Mouse (Mus musculus) retina, postnatal 1 day (tissue): ENCODE measurements around the gene Smoc1.

ENCODE experiments used
- DNase-seq: peaks from one replicate; pipeline ENCODE4 v3.0.0-alpha.2; 2012

Gene Smoc1

DNA sequence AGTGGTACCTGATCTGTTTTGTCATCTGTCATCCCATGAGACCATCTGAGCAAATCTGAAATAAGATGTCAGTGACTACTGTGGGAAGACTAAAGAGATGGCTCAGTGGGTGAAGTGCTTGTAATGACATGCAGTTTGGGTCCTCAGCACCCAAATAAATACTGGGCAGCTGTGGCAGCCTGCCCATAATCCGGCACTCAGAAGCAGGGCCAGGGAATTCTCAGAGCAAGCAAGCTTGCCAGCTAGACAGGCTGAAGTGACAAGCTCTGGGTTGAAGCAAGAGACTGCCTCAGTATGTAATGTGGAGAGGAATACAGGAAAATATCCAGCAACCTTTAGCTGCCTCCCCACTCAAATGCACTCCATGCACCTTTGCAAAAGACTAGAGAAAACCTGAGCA is 58.6 kb downstream of the Smoc1 start:
- no peak for DNase-seq

DNA sequence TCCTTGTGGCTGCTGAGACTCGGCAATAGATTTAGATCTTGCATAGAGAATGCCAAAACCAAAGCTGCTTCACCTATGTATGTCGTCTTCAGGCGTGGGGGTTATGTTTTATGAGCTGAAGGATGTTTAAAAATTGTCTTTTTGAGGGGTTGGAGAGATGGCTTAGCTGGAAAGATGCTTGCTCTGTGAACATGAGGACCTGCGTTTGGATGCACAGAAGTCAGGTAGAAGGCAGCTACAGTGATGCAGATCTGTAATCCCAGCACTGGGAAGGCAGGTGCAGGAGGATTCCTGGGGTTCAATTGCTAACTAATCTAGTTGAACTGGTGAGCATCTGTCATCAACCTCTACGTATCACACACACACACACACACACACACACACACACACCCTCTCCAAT is 61.5 kb downstream of the Smoc1 start:
- no peak for DNase-seq

DNA sequence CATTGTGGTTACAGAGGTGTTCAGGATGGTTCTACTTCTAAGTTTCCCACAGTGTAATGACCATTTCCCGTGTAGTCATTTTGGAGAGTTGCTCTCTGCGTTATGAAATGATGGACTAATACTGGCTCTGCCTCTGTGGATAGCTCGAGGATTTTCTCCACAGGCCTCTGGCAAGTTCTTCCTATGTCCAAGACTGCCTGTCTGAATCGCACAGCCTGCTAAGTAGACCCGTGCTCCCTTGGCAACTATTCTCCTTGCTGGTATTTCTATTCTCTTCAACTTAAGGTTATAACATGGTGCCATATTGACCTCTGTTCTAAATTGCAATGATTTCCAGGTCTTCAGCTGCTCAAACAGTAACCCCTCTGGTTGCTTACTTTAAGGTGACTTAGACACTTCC is 65.0 kb downstream of the Smoc1 start:
- no peak for DNase-seq

DNA sequence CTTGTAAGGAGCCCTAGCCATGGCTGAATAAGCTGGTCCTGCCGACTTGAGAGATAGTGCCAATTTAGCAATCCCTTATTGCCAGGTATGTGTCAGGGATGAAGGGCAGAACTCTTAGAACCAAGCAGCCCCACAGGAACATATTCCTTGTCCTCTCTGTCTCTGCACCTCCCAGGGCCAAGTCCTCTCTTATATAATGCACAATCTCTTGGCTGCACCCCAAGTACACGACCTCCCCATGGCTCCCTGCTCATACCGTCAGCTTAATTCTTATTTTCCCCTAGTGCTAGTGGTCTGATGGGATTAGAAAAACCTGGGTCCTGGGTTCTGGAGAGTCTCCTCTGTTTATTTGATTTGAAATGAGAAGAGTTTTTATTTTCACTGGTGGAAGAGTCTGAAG is 66.0 kb downstream of the Smoc1 start:
- DNase-seq = no peak

DNA sequence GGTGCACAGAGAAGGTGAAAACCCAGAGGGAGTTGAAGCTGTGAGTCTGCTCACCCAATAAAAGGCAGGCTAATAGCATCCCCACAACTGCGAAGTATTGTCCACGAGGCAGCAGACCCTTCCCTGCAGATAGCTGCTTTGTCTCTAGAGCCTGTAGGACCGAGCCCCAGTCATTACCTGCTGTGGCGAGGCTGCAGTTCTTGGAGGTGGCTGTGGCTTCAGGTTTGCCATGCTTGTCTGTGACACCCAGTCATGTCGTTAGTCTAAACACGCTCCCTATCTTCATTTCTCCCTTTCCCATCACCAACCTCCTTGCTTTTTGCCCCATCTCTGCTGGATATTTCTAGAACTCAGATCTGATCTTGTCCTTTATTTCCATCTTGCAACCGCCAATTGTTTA is 66.6 kb downstream of the Smoc1 start:
- DNase-seq = no peak

DNA sequence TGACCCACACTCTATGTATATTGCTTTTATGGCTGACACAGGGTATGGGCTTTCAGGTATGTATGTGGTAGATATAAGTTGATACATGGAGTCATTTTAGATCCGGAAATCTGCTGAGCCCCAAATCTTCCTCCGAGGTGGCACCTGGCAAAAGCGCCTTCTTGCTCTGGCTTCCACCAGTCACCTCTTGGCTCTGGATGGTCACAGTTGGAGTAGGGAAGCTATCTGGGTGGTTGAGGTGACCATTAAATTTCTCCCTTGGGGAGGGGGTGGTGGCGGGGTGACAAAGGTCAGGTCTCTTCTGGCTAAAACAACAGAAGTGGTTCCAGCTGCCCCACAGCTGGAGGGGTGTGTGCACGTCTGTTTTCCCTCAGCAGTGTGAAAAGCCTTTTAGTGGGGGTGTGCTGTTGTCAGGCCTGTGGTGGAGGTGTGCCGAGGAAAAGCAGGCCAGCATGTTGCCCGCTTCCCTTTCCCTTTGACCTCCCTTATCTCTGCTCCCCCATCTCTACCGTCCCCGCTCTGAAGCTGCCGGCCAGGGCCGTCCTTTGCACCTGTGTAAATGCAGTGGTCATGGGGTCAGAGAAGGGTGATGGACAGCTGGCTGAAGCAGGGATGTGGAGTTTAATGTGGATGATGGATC is 68.3 kb downstream of the Smoc1 start:
- no peak for DNase-seq

DNA sequence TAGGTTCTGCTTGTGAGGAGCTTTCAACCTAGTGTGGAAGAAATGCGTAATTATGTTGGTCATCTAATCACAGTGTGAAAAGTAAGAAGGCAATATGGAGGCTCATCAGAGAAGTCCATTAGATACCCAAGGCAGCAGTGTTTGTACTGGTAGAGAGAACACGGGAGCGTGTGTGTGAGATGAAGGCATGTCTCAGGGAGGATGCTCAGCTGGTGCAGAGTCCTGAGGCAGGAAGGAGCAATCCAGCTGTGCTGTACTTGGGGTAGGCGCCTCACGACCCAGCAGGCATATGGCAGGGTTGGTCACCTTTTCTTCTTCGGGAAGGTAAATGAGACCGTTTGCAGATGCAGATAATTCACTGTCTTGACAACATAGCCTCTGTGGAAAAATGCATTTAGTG is 70.7 kb downstream of the Smoc1 start:
- no peak for DNase-seq

DNA sequence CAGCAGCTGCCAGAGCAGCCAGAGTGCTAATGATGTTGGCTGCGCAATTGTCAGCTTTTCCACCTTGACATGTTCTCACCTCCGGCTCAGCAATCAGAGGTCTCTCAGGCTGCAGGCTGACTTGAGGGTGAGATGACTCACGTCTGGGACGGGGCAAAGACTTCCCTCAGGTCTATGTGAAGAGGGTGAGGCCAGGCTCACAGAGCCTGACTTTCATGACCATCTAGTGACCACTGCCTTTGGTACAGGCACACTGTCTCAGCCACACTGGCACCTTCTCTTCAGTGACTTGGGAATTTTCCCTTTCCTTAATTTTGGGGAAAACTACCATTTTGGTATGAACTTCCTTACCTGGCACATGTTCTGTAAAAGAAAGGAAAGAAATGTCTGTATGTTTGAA is 71.1 kb downstream of the Smoc1 start:
- DNase-seq = no peak

DNA sequence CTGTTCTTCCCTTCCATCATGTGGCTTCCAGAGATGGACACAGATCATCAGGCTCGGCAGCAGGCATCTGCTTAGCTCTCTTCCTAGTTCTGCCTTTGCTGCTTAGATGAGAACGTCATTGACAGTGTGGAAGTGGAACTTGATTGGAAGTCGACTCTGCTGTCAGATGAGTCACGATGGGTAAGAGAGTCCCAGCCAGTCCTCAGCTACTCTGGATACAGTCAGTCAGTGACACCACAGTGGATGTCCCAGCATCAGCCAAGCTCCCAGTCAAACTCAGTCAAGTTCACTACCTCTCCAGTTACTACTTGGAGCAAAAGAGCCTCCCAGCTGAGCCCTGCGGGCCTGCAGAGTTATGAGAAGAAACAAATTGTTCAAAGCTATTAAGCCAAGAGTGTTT is 72.6 kb downstream of the Smoc1 start:
- DNase-seq = no peak

DNA sequence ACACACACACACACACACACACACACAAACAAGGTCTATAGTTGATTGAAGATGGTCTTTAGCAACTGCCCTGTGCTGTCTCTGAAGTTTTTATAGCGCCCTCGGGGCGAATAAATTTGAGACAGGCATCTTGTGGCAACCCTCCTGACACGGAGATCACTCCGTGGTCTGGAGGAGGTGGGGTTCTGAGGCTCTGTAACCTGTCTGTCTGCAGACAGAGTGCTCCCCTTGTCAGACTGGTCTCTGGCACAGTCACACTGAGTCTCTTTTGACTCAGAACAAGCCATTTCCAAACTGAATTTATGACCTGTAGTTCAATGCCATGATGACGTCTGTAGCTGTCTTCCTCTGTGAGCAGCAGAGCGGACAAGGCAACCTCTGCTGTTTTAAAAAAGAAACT is 75.1 kb downstream of the Smoc1 start:
- no peak for DNase-seq

DNA sequence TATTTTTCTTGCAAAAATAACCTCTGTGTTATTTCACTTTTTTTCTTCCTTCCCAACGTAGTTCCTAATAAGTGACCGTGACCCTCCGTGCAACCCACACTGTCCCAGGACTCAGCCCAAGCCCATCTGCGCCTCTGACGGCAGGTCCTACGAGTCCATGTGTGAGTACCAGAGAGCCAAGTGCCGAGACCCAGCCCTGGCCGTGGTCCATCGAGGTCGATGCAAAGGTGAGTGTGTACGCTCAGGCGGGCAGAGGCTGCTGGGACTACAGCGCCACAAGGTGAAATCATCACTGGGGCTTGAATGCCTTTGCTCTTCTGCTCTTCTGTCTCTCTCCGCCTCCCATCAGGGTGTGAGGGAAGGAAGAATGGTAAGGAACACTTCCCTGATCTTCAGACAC is 77.9 kb downstream of the Smoc1 start:
- no peak for DNase-seq

DNA sequence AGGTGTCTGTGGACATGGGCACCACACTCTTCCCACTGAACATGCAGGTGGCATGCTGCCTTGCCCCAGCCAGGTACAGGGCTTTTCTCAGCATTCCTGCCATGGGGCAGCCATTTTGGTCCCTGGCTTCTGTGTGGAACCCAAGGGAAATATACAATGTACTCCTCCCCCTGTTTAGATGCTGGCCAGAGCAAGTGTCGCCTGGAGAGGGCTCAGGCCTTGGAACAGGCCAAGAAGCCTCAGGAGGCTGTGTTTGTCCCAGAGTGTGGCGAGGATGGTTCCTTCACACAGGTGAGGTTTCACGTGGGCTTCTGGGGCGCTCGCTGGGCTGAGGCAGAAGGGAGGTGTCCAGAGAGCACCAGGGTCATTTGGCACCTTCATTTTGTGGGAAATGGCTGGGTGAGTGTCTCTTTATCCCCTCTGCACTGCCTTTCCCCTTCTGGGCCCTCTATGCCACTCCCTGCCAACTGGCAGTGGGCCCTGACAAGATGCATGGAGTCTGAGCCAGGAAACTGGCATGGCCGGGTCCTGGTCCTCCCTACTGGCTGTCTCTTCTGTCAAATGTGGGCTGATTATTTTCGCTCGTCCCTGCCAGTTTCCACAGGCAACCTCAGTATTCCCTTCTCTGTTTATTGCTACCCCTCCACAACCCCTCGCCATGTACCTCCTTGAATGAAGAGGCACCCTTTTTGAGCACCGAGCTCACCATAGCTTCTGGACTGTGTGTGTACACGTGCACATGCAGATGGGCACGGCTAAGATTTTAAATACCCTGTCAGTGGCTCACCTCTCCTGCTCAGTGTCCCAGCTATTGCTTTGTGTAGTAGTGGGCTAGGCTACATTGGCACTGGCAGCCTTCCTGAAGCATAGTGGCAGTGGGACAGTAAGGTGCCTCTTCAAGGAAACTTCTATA is 79.4 kb downstream of the Smoc1 start:
- no peak for DNase-seq

DNA sequence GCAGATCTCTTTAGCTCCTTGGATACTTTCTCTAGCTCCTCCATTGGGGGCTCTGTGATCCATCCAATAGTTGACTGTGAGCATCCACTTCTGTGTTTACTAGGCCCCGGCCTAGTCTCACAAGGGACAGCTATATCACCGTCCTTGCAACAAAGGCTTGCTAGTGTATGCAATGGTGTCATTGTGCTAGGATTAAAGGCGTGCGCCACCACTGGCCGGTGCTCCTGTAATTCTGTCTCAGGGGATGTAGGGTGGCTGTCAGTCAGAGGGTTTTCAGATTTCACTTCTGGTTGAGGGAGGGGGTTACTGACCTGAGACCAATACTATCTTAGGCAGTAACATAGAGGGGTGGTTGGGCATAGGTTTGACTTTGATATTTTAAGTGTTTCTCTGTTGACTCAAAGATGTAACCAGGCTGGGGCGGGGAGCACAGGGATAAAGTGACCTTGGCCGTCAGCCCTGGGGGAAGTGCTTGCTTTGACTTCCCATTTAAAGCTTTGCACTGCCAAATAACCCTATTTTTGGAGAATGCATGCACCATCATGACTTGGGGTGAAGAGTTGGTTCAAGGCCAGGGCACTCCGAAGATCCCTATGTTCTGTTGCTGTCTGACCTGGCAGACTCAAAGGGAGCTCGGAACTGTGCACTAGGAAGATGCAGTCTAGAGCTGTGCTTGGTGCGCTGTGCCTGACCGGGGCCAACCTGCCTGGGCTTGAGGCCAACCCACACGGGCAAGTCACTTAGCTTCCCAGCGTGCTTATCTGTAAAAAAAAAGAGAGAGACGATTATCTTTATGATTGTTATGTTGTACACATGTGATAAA is 80.9 kb downstream of the Smoc1 start:
- no peak for DNase-seq

DNA sequence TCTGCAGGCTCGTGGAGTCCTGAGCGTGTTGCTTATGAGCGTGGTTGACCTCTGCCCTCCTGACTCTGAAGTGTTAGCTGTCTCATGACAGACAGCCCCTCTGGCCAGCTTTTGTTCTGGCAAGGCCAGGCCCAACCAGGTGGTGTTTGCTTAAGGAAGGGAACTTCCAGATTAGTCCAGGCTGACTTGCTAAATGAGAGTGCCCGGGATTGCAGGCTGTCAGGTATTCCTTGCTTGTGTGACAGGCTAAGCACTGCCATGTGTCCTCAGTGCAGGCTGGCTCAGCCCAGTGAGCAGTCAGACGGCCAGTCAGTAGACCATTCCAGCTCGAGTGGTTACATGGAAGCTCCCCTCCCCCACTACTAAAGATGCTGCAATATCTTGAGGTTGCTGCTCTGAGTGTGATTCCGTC is 82.0 kb downstream of the Smoc1 start:
- DNase-seq = peak; percentile 16

DNA sequence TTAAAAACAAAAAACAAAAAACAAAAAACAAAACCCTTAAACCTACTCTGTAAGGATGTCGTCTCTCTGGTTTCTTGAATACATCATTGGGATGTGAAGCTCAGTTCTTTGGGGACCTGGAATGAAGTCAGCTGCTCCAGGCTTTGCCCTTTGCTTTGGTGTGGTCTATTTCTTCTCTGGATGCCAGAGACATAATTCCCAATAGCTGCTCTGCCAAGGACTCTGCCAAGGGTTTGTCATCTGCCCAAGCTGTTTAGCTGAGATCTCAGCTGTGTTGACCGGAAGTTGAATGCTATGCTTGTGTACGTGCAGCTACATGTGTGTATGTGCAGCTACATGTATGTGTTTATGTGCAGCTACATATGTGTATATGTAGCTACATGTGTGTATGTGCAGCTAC is 83.4 kb downstream of the Smoc1 start:
- no peak for DNase-seq

DNA sequence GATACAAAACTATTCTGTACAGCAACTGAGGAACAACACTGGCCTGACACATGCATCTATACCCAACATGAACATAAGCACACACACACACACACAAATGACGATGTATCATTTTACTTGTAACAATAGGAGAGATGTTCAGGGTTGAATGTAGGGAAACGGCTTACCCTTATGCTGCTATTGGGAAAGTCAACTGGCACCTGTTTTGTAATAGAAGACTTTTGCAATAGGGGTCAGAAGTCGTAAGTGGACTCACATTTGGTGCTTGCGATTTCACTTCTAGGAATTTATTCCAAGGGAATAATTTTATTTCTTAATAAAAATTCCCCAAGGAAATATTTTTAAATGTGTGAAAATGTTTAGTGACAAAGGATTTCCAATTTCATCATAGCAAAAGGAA is 85.7 kb downstream of the Smoc1 start:
- no peak for DNase-seq

DNA sequence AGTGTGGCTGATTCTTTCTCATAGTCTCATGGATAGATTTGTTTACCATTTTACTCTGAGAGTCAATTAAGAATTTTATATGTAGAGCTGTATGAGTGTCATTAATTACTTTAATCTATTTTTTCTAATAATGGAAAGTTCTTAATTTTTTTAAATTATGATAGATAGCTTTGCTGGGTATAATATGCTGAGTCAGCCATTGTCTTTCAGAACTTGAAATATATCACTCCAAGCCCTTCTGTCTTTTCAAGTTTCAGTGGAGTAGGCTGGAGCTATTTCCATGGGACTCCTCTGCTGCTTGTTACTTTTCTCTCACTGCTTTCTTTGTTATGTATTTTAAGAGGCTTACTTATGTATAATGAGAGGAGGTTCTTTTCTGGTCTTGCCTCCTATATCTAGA is 93.7 kb downstream of the Smoc1 start:
- no peak for DNase-seq

DNA sequence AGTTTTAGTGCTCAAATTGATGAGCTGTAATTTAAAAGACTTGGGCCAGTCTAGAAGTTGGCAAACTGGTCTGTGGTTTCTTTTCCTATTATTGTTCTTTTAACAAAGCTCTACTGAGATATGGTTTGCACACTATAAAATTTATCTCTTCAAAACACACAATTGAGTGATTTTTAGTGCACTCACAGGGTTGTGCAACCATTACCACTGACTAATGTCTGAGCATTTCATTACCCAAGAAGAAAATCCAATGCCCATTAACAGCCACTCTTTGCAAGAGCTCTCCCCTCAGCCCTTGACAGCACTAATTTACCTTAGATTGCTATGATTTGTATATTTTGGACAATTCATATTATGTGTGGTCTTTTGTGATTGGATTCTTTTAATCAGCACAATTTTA is 97.2 kb downstream of the Smoc1 start:
- DNase-seq = no peak

DNA sequence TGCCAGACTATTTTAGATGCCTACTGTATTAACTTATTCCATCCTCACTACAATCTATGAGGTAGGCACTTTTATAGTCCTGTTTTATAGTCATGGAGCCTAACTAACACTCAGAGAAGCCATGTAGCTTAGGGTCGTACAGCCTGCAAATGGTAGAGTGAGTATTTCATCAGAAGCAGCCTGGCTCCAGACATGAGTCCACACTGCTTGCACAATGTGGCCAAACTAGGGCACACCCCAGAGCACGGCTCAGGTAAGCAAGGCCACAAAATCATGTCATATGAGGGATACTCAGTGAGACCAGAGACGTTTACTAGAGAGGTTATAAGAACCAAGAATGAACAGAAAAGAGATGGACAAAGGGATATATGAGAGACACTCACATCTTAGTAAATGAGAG is 100.2 kb downstream of the Smoc1 start:
- no peak for DNase-seq

DNA sequence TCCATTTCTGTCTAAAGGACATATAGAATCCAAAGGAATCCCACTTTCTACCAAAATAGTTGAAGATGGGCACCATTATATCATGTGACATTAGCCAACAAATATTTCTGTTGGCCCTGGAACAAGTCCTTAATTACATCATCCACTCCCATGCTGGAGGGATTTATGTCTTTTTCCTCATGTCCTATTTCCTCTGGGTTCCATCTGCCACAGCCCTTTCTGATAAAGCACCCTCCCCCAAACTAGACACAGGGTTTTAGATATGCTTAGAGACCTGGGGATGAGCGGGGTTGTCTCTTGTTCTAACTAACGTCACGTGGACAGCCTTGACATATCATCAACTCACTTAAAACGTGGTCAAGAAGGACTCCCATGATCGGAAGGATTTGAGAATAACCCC is 102.1 kb downstream of the Smoc1 start:
- DNase-seq = no peak

DNA sequence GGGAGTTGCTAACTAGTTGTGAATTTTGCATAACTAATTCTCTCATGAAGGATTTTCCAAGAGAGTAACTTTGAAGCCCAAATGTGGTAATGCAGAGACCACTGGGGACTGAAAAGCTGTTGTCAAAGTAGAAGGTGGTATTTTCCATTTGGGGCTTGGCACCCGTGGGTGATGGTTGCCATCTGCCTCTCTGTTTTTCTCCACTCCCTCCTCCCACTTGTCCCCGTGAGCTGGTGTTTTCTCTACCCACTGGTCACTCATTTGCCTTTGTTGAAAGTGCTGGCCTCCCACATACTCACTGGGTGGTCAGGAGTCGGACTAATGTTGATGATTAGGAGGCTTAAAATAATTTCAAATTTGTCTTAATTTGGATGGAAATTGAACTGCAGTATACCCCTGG is 104.1 kb downstream of the Smoc1 start:
- DNase-seq = no peak

DNA sequence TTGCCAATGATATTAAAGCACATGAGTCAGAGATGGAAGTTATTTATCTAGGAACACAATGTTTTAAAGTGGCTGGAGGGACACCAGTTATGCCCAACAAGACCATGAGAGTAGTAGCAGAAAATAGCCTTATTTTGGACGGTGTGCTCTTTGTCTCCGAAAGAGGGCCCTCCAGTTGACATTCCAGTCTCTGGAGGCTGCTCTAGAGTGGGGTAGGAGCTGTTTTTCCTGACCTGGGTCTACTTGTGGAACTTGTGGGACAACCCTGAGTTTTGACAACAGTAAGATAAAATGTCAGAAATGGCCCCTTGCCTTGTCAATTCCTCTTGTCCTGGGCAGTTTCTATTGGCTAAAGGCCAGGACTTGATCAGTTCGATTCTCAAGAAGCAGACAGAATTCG is 104.5 kb downstream of the Smoc1 start:
- no peak for DNase-seq

DNA sequence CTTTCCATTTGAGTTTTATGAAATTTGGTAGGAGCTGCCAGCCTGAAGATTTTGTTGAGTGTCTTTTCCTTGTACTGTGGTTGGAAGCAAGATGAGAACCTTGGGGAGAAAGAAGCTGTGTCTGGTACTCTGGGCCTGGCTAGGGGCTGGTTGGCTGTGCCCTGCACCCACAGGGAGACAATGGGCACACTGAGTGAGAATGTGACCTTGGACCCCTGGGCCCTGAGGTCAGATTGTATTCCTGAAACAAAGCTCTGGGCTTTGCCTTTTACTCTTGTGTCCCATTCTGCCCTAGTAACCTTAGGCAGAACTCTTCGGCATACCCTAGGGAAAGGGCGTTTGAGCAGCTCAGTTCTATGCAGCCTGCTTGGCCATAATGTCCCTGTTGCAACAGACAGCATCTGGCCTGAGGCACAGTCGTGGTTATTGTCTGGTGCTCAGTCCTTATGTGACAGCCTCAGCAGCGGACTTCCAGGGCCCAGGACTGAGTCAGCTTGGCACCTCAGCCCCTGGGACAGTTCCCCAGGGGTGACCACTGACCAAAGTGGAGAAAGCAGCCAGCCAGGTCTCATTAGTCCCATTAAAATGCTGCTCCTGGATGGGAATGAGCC is 106.6 kb downstream of the Smoc1 start:
- DNase-seq = peak; percentile 12
